Mouse (Mus musculus) gastrocnemius, adult 8-10 months (tissue): ENCODE measurements around the gene Clic6. TPM values are rescaled to one million over a fixed set of nuclear protein-coding genes. Genes with fewer than 3 reads are reported as not detected.

ENCODE experiments used
- DNase-seq, 2 experiments: peaks; one replicate each; pipeline ENCODE4 v3.0.0; 2022; ENCODE audit warnings: low spot score in 2 of 2
- total RNA-seq, 4 experiments: library from RNA; stranded (reverse); gene quantifications; 2 replicates each; pipeline ENCODE4 v1.2.4; 2022

Clic6 gene
- total RNA-seq, 4 experiments from 2014 or later = 0.10 to 0.11 TPM; not detected in 2

- no peak for DNase-seq
Measured at GRCm38 (mm10) chr16:92519820-92520492, 34.4 kb downstream of the Clic6 start.

- no peak for DNase-seq
Measured at GRCm38 (mm10) chr16:92523351-92523750, 37.8 kb downstream of the Clic6 start.

DNA sequence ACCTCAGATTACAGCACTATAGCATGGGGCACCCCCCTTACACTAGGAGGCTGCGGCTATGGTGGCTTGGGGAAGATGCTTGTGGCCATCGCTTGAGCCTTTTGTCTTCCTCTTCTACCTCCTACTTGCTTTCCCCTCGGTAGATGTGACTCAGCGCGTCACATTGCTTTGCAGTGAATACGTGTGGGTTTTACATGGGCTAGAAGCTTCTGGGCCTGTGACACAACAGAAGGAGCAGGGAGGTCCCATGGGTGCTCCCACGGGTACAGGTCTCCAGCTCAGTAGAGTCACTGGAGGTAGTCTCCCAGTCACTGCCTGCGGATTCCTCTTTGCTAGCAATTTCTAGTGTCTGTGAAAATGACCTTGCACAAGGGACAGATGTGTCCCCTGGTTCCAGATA is 39.1 kb downstream of the Clic6 start:
- DNase-seq = no peak

- DNase-seq = no peak
Measured at GRCm38 (mm10) chr16:92525919-92526318, 40.4 kb downstream of the Clic6 start.

GRCm38 (mm10) chr16:92535258-92535657 is 49.7 kb downstream of the Clic6 start:
- DNase-seq = no peak

DNA sequence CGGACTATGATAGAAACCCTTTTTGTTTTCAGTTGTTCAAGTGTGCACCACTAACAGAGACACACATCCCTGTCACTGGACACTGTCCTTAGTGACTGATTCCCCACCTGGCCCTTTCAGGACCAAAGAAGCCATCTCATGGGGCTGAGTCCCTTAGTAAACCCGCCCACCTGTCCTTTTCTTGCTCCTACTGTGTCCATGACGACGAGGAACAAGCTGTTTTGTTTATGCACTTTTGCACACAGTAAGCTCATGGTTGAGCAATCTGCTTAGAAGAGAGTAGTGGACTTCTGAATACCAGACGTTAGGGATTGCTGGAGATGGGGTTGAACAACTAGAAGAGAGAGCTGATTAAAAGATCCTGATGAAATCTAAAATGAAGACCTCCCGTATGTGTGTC is 52.8 kb downstream of the Clic6 start:
- no peak for DNase-seq

DNA sequence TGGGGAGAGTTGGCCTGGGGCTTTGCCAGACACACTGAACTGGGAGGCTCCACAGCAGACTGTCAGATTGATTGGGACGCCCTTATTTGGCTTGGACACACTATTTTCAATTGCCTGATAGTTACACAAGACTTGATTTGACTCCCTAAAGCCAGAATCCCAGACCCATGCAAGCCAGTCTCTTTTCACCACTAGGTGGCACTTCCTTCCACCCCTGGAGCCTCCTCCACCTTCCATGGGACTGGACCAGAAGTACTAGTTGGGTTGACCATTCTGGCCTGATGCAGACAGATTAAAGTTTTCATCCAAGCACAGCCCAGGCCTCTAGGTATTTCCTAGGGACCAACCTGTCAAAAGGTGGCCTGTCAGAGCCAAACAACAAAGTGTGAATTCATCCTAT is 58.7 kb downstream of the Clic6 start:
- no peak for DNase-seq

DNA sequence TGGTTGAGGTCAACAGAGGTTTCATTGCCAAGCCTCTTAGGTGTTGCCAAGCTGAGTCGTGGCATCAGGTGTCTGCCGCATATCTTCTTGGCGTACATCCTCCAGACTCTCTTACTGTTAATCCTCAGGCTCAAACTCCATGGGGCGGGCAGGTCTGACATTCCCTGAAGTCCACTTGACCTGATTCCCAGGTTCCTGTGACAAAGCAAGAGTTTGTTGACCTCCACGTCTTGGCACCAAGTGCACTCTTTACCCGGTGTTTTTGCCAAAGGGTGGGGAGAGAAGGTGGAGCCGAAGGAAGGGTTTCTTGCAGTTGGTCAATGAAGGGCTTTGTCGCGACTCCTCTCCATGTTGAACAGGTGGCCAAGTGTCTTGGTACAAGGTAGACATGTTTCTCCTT is 63.1 kb downstream of the Clic6 start:
- DNase-seq = peak in 1 of 2 experiments; percentile 21

GRCm38 (mm10) chr16:92551266-92552105 is 66.0 kb downstream of the Clic6 start:
- DNase-seq = no peak

- DNase-seq = no peak
Measured at GRCm38 (mm10) chr16:92552106-92552382, 66.5 kb downstream of the Clic6 start.

DNA sequence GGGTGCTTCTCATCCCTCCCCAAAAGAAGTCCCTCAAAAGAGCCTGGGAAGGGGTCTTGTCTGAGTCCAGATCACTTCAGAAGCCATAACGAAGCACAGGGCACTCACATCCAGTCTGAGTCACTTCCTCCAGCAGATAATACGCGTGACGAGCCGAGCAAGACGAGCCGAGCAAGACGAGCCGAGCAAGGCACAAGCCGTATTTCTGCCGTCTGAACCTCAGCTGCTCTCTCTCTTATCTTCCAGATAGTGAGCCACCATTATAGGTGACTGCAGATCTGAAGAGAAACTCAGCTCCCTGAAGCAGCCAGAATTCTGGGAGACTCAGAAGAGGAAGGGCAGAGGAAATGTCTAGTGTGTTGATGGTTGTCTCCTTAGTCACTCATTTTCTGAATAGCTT is 67.3 kb downstream of the Clic6 start:
- DNase-seq = no peak

- DNase-seq = no peak
Measured at GRCm38 (mm10) chr16:92555051-92555450, 69.5 kb downstream of the Clic6 start.

DNA sequence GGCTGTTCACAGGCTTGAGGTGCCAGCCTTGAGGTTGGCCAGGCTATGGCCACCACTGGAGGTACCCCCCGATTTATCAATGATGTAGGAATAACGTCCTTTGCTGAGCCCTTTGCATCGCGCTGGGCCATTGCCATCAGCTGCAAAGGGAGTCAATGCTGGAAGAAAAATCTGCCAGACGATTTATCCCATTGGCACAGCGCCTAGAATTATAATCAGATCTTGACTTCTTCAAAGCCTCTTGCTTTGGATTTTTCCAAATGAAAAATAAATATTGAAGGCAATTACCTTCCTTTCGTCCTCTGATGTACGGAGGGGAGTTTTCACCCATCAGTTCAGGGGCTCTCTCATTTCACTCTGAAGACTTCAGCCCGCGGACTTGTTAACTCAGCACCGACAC is 79.8 kb downstream of the Clic6 start:
- no peak for DNase-seq

DNA sequence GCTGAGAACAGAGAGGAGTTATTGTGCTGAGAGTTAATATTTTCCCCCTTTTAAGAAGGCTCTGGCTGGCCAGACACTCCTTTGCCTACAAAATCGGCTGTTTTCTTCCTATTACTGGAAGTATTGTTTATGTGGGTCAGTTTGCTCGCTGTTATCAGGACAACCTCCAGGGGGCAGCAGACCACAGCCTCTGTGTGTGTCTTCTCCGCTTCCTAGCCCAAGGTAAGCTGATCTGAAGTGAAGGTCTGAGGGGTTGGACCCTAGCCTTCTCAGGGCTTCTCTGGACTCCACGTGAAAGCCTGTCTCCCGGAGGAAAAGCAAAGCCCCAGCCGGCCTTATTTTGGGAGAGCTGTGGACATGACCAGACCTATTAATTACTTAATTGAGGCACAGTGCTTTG is 80.2 kb downstream of the Clic6 start:
- peak; percentile 70 to 72 for DNase-seq

DNA sequence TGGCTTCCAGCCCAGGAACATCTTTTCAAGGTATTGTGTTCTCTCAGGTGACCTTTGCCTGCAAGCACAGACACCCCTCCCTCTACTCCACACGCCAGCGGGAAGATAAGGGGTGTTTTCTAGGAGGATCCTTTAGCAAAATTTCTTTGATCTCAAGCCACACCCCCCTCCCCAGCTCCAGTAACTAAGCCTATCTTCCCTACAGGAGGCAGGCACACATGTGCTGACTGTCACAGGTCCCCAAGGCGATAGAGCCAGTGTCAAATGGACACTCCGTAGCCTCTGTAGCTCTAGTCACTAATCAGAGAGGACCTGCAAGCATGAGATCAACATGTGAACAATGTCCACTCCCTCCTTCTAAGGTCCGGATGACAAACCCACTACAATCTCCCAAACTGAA is 80.6 kb downstream of the Clic6 start:
- no peak for DNase-seq

GRCm38 (mm10) chr16:92571246-92571645 is 85.7 kb downstream of the Clic6 start:
- DNase-seq = no peak

- DNase-seq = no peak
Measured at GRCm38 (mm10) chr16:92573193-92573592, 87.7 kb downstream of the Clic6 start.

DNA sequence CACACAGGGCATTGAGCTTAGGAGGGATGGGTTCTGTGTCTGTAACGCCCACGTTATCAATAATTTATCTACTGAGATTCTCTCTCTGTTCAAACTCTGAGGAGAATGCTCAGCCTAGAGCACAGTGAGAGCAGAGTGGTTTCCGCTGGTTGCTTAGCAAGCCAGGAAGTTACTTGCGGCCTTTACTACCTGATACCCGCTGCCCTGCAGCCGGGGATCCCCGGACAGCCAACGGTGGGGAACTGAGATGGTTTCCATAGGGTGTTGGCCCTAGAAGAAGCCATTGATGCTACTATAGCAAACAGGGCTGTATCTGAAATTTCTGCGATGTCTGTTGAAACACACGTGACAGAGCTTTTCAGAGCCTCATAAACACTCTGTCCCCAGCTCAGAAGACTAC is 90.3 kb downstream of the Clic6 start:
- DNase-seq = no peak

- DNase-seq = no peak
Measured at GRCm38 (mm10) chr16:92577381-92577780, 91.8 kb downstream of the Clic6 start.

DNA sequence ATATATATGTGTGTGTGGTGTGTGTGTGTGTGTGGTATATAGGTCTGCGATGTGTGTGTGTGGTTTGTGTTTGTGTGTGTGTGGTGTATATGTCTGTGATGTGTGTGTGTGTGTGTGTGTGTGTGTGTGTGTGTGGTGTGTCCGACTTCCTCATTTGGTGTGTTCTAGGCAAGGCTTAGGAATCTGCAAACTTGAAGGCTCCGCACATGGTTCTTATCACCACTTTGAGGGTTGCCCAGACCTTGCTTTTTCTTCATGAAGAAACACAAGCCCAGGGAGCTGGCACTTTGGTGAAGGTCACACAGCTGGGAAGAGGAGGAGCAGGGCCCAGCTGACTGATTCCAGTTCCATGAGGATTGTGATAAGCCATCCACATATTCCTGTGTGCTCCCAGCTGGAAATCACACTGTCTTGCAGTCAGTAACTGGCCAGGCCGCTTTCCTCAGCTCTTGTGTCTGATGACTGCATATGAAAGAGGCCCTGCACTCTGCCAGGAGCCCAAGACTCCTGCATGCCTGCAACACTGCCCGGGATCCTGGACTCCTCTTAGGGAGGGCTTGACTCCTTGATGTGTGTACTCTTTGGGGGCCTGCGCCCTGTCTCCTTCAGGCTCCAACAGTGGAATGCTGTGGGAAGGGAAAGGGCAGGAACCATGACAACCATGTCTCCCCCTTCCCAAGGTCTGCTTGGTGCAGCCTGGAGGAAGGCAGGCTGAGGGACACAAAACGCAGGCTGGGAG is 93.5 kb downstream of the Clic6 start:
- DNase-seq = no peak

DNA sequence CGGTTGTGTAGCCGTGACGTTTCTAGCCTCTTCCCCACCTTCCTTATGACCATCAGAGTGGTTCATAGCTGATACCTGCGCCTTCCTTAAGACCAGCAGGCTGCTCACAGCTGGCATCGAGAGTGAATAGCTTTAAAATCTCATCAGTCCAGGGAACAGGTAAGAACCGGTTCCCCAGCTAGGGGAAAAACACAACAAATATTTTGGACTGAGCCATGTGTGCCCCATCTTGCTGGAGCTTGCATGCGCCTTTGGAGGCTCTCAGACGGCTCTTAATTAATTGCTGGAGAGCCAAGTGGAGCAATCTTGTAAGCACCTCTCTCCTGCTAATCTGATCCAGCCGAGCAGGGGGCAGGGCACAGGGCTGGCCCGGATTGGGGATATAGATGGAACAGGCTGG is 95.4 kb downstream of the Clic6 start:
- DNase-seq = no peak

DNA sequence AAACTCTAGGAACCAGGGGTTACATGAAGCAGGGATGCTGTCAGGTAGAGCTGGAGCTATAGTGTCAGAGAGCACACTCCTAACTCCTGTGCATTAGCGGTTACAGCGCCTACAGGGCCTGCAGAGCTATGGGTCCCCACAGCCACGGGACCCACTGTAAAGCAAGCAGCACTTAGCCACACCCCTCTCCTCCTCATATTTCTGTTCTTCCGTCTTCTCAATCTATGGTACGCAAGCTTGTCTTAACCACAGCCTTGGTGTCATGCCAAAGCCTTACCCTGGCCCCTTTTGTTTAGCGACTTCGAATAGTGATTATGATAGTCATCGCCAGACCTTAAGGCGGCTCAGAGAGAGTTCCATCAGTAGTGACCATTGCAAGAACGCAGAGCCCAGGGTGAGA is 96.2 kb downstream of the Clic6 start:
- no peak for DNase-seq

- DNase-seq = no peak
Measured at GRCm38 (mm10) chr16:92587836-92588235, 102.3 kb downstream of the Clic6 start.
